Mouse (Mus musculus) thymus, postnatal 4 days (tissue): ENCODE results near the gene Kcnj14.

Experiments
- DNase-seq: peaks from one replicate; pipeline ENCODE4 v3.0.0; 2021

Kcnj14 gene

GRCm38 (mm10) chr7:45831128-45831525 is 6.5 kb upstream of the Kcnj14 start:
- DNase-seq: no peak

GRCm38 (mm10) chr7:45830427-45831127 is 6.0 kb upstream of the Kcnj14 start, which contains the start of gene Grwd1:
Gene Grwd1 (minus strand): TSS chr7:45830944.
- peak; percentile 82 for DNase-seq

- no peak for DNase-seq
Observed at GRCm38 (mm10) chr7:45826631-45827030, 2.0 kb upstream of the Kcnj14 start.

- DNase-seq: no peak
Observed at GRCm38 (mm10) chr7:45820913-45821312, 3.7 kb downstream of the Kcnj14 start.

GRCm38 (mm10) chr7:45819843-45820242 is 4.7 kb downstream of the Kcnj14 start:
- DNase-seq: no peak

- DNase-seq: no peak
Observed at GRCm38 (mm10) chr7:45815984-45816351, 8.6 kb downstream of the Kcnj14 start.

GRCm38 (mm10) chr7:45815323-45815983 is 9.1 kb downstream of the Kcnj14 start:
- DNase-seq: no peak

- no peak for DNase-seq
Observed at GRCm38 (mm10) chr7:45814841-45815240, 9.7 kb downstream of the Kcnj14 start.

- DNase-seq: peak; percentile 99
Observed at GRCm38 (mm10) chr7:45813787-45814779, 10.5 kb downstream of the Kcnj14 start, which contains the start of gene Cyth2. Gene Cyth2 (minus strand): TSS chr7:45814581.

GRCm38 (mm10) chr7:45812921-45813320 is 11.7 kb downstream of the Kcnj14 start:
- no peak for DNase-seq

- no peak for DNase-seq
Observed at GRCm38 (mm10) chr7:45809276-45810075, 15.1 kb downstream of the Kcnj14 start.

GRCm38 (mm10) chr7:45808471-45808870 is 16.1 kb downstream of the Kcnj14 start:
- DNase-seq: no peak

GRCm38 (mm10) chr7:45805941-45806340 is 18.6 kb downstream of the Kcnj14 start:
- DNase-seq: peak; percentile 16

- DNase-seq: no peak
Observed at GRCm38 (mm10) chr7:45802551-45802950, 22.0 kb downstream of the Kcnj14 start.

GRCm38 (mm10) chr7:45801348-45801747 is 23.2 kb downstream of the Kcnj14 start:
- peak; percentile 97 for DNase-seq

- peak; percentile 50 for DNase-seq
Observed at GRCm38 (mm10) chr7:45800546-45801204, 23.9 kb downstream of the Kcnj14 start.

- DNase-seq: no peak
Observed at GRCm38 (mm10) chr7:45800001-45800400, 24.6 kb downstream of the Kcnj14 start.

GRCm38 (mm10) chr7:45798931-45799330 is 25.7 kb downstream of the Kcnj14 start:
- DNase-seq: no peak

- DNase-seq: peak; percentile 67
Observed at GRCm38 (mm10) chr7:45798511-45798836, 26.1 kb downstream of the Kcnj14 start.

- no peak for DNase-seq
Observed at GRCm38 (mm10) chr7:45797661-45798510, 26.7 kb downstream of the Kcnj14 start.

GRCm38 (mm10) chr7:45796950-45797349 is 27.6 kb downstream of the Kcnj14 start:
- DNase-seq: no peak
